Mouse (Mus musculus): ENCODE results near the gene Olfr857.
"Not testable (repeated sequence)": the region's sequence is repeated elsewhere in the genome, so short reads cannot be mapped to it uniquely, and the experiment has no call there.

Olfr857 gene

GRCm38 (mm10) chr9:19709133-19709532 is at the start of gene Olfr857:
Gene Olfr857, plus strand, starts transcription at chr9:19709433.
- DNase-seq (ENCODE audit: low read depth, low spot score) = no peak

- no peak for DNase-seq (ENCODE audit: low read depth, low spot score)
These were observed 19.0 kb upstream of the Olfr857 start for GRCm38 (mm10) chr9:19690281-19690680.

GRCm38 (mm10) chr9:19691426-19691825 is 17.8 kb upstream of the Olfr857 start:
- DNase-seq (ENCODE audit: low read depth, low spot score) = no peak

- no peak for DNase-seq (ENCODE audit: low read depth, low spot score)
These were observed 16.8 kb upstream of the Olfr857 start for GRCm38 (mm10) chr9:19692430-19692829.

- not testable (repeated sequence) for DNase-seq (ENCODE audit: low read depth, low spot score)
These were observed 14.9 kb upstream of the Olfr857 start for GRCm38 (mm10) chr9:19694285-19694684.

GRCm38 (mm10) chr9:19694898-19695379 is 14.3 kb upstream of the Olfr857 start:
- not testable (repeated sequence) for DNase-seq (ENCODE audit: low read depth, low spot score)

- DNase-seq (ENCODE audit: low read depth, low spot score) = not testable (repeated sequence)
These were observed 4.7 kb upstream of the Olfr857 start for GRCm38 (mm10) chr9:19704546-19704945.
